Mouse (Mus musculus) c-Kit-positive CD71-positive TER-119-negative erythroid progenitor cells, embryonic 14.5 days (primary cell): ENCODE measurements around the gene Mblac2.
"Not testable (repeated sequence)": the region's sequence is repeated elsewhere in the genome, so short reads cannot be mapped to it uniquely, and the experiment has no call there.

ENCODE experiments used
- DNase-seq: peaks from one replicate; pipeline ENCODE4 v3.0.0-alpha.2; 2013; ENCODE audit warnings: low read depth

Mblac2 gene

GRCm38 (mm10) chr13:81710775-81711545, at the start of gene Mblac2, which contains the start of gene Polr3g:
Gene Mblac2 (plus strand): TSS chr13:81711341.
Gene Polr3g (minus strand): TSS chr13:81711013.
- DNase-seq: peak; percentile 92

- DNase-seq: no peak
These were observed 47.4 kb upstream of the Mblac2 start for GRCm38 (mm10) chr13:81663566-81664330.

- DNase-seq: no peak
These were observed 46.8 kb upstream of the Mblac2 start for GRCm38 (mm10) chr13:81664331-81664698.

GRCm38 (mm10) chr13:81667713-81668112, 43.4 kb upstream of the Mblac2 start:
- DNase-seq: no peak

GRCm38 (mm10) chr13:81675333-81675732, 35.8 kb upstream of the Mblac2 start:
- no peak for DNase-seq

- no peak for DNase-seq
These were observed 28.0 kb upstream of the Mblac2 start for GRCm38 (mm10) chr13:81683107-81683506.

- no peak for DNase-seq
These were observed 26.9 kb upstream of the Mblac2 start for GRCm38 (mm10) chr13:81684258-81684657.

GRCm38 (mm10) chr13:81684884-81685283, 26.3 kb upstream of the Mblac2 start:
- DNase-seq: no peak

- DNase-seq: no peak
These were observed 21.6 kb upstream of the Mblac2 start for GRCm38 (mm10) chr13:81689587-81689986.

- DNase-seq: peak; percentile 56
These were observed 20.7 kb upstream of the Mblac2 start for GRCm38 (mm10) chr13:81690477-81690876.

- DNase-seq: peak; percentile 59
These were observed 19.5 kb upstream of the Mblac2 start for GRCm38 (mm10) chr13:81691606-81692005.

GRCm38 (mm10) chr13:81694446-81694845, 16.7 kb upstream of the Mblac2 start:
- DNase-seq: no peak

- no peak for DNase-seq
These were observed 8.0 kb upstream of the Mblac2 start for GRCm38 (mm10) chr13:81703148-81703547.

- DNase-seq: no peak
These were observed 7.5 kb upstream of the Mblac2 start for GRCm38 (mm10) chr13:81703621-81704020.

- DNase-seq: no peak
These were observed 4.8 kb upstream of the Mblac2 start for GRCm38 (mm10) chr13:81706311-81706710.

GRCm38 (mm10) chr13:81709805-81710204, 1.3 kb upstream of the Mblac2 start:
- DNase-seq: no peak

- no peak for DNase-seq
These were observed 875 bp upstream of the Mblac2 start for GRCm38 (mm10) chr13:81710266-81710665.

- no peak for DNase-seq
These were observed 618 bp downstream of the Mblac2 start for GRCm38 (mm10) chr13:81711546-81712371.

- DNase-seq: no peak
These were observed 2.8 kb downstream of the Mblac2 start for GRCm38 (mm10) chr13:81713896-81714295.

- not testable (repeated sequence) for DNase-seq
These were observed 17.0 kb downstream of the Mblac2 start for GRCm38 (mm10) chr13:81728141-81728540.

GRCm38 (mm10) chr13:81729102-81729501, 18.0 kb downstream of the Mblac2 start:
- no peak for DNase-seq

- DNase-seq: no peak
These were observed 19.2 kb downstream of the Mblac2 start for GRCm38 (mm10) chr13:81730362-81730761.
